Mouse (Mus musculus) kidney, adult 10 weeks (tissue): Measurements from ENCODE around the gene Cox5b. TPM values are rescaled to one million over a fixed set of nuclear protein-coding genes. Genes with fewer than 3 reads are reported as not detected.

Source experiments
- polyA plus RNA-seq: library from polyadenylated mRNA; stranded (reverse); fragments of 350-450 nt; fragmentation: Illumina TruSeq; extraction: RNeasy Lipid Tissue Mini Kit (QIAGEN cat#74804); gene quantifications from one replicate; pipeline ENCODE4 v1.2.3, GENCODE M21; 2014; ENCODE audit warnings: low read depth, low replicate concordance

Gene Cox5b
- 213 TPM for polyA plus RNA-seq

GRCm38 (mm10) chr1:36691271-36692155 lies at the start of gene Cox5b:
Gene Cox5b, plus strand, starts transcription at chr1:36691449.

GRCm38 (mm10) chr1:36682620-36683355 lies 8.5 kb upstream of the Cox5b start, which contains the start of gene Fam178b:
Gene Fam178b, minus strand, starts transcription at chr1:36683183.

GRCm38 (mm10) chr1:36709854-36710280 lies 18.6 kb downstream of the Cox5b start, which contains the start of gene 4933424G06Rik:
Gene 4933424G06Rik, plus strand, starts transcription at chr1:36710149.

GRCm38 (mm10) chr1:36714311-36714710 lies 23.1 kb downstream of the Cox5b start, which contains the start of gene Actr1b:
Gene Actr1b, minus strand, starts transcription at chr1:36714422.

Other genes with a start within 250 kb of the Cox5b start
- gene Lman2l, start 246.2 kb upstream of the Cox5b start, polyA plus RNA-seq, result 12.6 TPM
- gene Cnnm4, start 219.8 kb upstream of the Cox5b start, polyA plus RNA-seq, result 6.0 TPM
- gene Cnnm3, start 179.6 kb upstream of the Cox5b start, polyA plus RNA-seq, result 8.3 TPM
- gene Ankrd23, start 154.6 kb upstream of the Cox5b start, polyA plus RNA-seq, result not detected
- gene Gm42417, start 152.0 kb upstream of the Cox5b start, polyA plus RNA-seq, result 0.32 TPM
- 2.5 TPM for gene Ankrd39, start 144.0 kb upstream of the Cox5b start, polyA plus RNA-seq
- 0.81 TPM for gene Sema4c, start 133.1 kb upstream of the Cox5b start, polyA plus RNA-seq
- gene Fam178b, start 8.3 kb upstream of the Cox5b start, polyA plus RNA-seq, result not detected
- gene 4933424G06Rik, start 18.7 kb downstream of the Cox5b start, polyA plus RNA-seq, result 0.77 TPM
- 17.0 TPM for gene Actr1b, start 23.0 kb downstream of the Cox5b start, polyA plus RNA-seq
- gene Zap70, start 70.3 kb downstream of the Cox5b start, polyA plus RNA-seq, result not detected